Mouse (Mus musculus) limb, embryonic 11.5 days (tissue): Measurements from ENCODE around the gene Gimap4. TPM values are rescaled to one million over a fixed set of nuclear protein-coding genes. Genes with fewer than 3 reads are reported as not detected.

Experiments
- ATAC-seq: fragments of 200-750 bp; cut with Nextera tagmentation; 2 replicates; pipeline ENCODE4 v1.8.0; 2017; ENCODE audit warnings: low read depth; ENCODE audit not compliant: insufficient number of reproducible peaks, low FRiP score, low TSS enrichment
- DNase-seq: peaks from one replicate; pipeline ENCODE4 v3.0.0-alpha.2; 2015; ENCODE audit warnings: low spot score
- H3K27ac ChIP-seq: fragments of 300-500 bp; sonication (generic); replicated peaks from 2 replicates; pipeline ENCODE4 v1.5.1; 2014; ENCODE audit warnings: low read depth, mild to moderate bottlenecking, low read length
- H3K27me3 ChIP-seq: fragments of 300-500 bp; sonication (generic); 2 replicates; pipeline ENCODE4 v1.6.1; 2014; ENCODE audit warnings: mild to moderate bottlenecking, low read length, mixed read lengths; ENCODE audit not compliant: control insufficient read depth, insufficient read depth
- H3K36me3 ChIP-seq: fragments of 300-500 bp; sonication (generic); 2 replicates; pipeline ENCODE4 v1.6.1; 2014; ENCODE audit warnings: mild to moderate bottlenecking, low read length, moderate library complexity, mixed read lengths; ENCODE audit not compliant: control insufficient read depth, insufficient read depth
- H3K4me1 ChIP-seq: fragments of 300-500 bp; sonication (generic); 2 replicates; pipeline ENCODE4 v1.6.1; 2014; ENCODE audit warnings: low read length, mixed read lengths; ENCODE audit not compliant: control insufficient read depth, insufficient read depth
- H3K4me2 ChIP-seq: fragments of 300-500 bp; sonication (generic); 2 replicates; pipeline ENCODE4 v1.6.1; 2014; ENCODE audit warnings: low read depth, mild to moderate bottlenecking, moderate library complexity; ENCODE audit not compliant: severe bottlenecking
- H3K4me3 ChIP-seq: fragments of 300-500 bp; sonication (generic); 2 replicates; pipeline ENCODE4 v1.5.1; 2014; ENCODE audit warnings: low read depth, low read length
- H3K9ac ChIP-seq: fragments of 300-500 bp; sonication (generic); 2 replicates; pipeline ENCODE4 v1.6.1; 2014; ENCODE audit warnings: mild to moderate bottlenecking, low read length
- H3K9me3 ChIP-seq: fragments of 300-500 bp; sonication (generic); 2 replicates; pipeline ENCODE4 v1.6.1; 2016; ENCODE audit warnings: low read length; ENCODE audit not compliant: control insufficient read depth
- WGBS: fragments of 180-500 bp; shearing (Covaris S2); extraction: QIAGEN DNeasy Blood & Tissue Kit; methylation state at CpG from one replicate; pipeline ENCODE4 v1.1.7; 2014; 5-methylcytosine and 5-hydroxymethylcytosine counted together
- polyA plus RNA-seq: library from polyadenylated mRNA; unstranded; fragments of >200 nt; fragmentation: Nextera tagmentation; extraction: Ambion mirVana; gene quantifications from 2 replicates; pipeline ENCODE4 v1.2.1, GENCODE M21; 2014

Gene Gimap4
- polyA plus RNA-seq, 1 experiment from 2014 or later: 10.8 TPM

DNA sequence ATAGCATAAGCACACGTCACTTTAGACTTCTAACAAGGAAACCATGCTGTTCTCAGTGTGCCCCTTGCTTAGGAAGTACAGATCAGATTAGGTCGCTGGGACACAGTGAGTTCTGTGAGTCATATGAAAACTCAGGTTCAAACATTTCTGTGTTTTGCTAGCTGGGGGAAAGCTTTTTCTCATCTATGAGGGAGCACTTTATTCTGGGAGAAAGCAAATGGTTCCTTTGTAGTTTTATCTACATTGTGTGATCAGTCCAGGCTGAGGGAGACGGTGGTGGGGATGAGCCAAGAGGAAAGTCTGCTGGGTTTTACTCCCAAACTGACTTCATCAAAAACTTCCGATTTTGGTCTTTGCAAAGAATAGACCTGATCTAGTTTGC lies 38.0 kb upstream of the Gimap4 start:
- H3K36me3 ChIP-seq: no peaks in the 10 kb centered on the region
- no peak for ATAC-seq
- no peaks in the 10 kb centered on the region for H3K27me3 ChIP-seq
- H3K9me3 ChIP-seq: no peaks in the 10 kb centered on the region
- H3K4me1 ChIP-seq: no peaks in the 10 kb centered on the region
- no peak overlapping the region for H3K27ac ChIP-seq
- H3K4me2 ChIP-seq: no peak overlapping the region
- WGBS: 84% methylated on average over 4 of the region's 4 CpGs
- H3K9ac ChIP-seq: no peak overlapping the region
- no peak for DNase-seq
- no peak overlapping the region for H3K4me3 ChIP-seq

DNA sequence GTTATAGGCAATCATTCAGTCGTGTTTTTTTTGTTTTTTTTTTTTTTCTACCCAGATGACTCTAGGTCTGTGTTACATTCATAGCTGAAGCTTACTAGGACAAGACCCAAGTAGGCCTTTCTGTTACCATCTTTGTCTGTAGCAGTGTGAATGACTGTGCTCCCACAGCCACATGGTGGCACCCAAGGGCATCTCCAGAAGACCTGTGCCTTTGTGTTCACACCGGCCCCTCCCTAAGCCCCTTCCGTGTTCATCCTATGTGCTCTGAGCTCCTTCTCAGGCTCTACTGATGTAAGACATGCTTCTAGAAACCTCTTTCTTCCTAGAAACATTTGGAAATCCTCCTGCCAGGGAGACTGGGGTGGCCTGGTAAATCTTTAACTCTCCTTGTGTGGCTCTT lies 37.4 kb upstream of the Gimap4 start, which contains the start of gene Gimap8:
Gene Gimap8, plus strand, starts transcription at position 240 of the 400 bp plus-strand sequence.
- ATAC-seq (no peak), DNase-seq (no peak)
- Histone ChIP-seq H3K9me3 (no peaks in the 10 kb centered on the region), H3K27me3 (no peaks in the 10 kb centered on the region), H3K27ac (no peak within 1 kb of the TSS), H3K9ac (no peak within 1 kb of the TSS), H3K4me3 (no peak within 1 kb of the TSS), H3K36me3 (no peaks in the 10 kb centered on the region), H3K4me2 (no peak within 1 kb of the TSS), H3K4me1 (no peaks in the 10 kb centered on the region)
- 47% methylated on average over 3 of the region's 3 CpGs for WGBS

DNA sequence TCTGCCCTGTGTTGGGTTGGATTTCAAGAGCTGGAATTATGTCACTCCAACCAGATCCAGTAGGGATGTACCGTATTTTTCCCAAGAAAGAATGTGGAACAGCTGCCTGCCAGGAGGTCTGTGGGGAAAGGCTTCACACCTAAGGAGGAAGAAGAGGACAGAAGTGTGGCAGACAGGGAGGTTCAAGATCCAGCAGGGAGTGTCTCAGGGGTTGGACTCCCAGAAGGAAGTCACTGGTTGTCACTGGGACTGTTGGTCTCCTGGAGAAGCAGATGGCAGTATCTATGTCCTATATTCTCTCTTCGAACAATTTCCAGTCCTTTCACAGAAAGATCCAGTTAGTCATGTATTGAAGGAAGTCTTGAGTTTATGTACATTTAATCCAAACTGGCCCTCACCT lies 36.7 kb upstream of the Gimap4 start:
- no peak overlapping the region for H3K4me2 ChIP-seq
- no peaks in the 10 kb centered on the region for H3K36me3 ChIP-seq
- no peaks in the 10 kb centered on the region for H3K4me1 ChIP-seq
- WGBS: 83% methylated on average over 2 of the region's 2 CpGs
- no peak overlapping the region for H3K9ac ChIP-seq
- H3K9me3 ChIP-seq: no peaks in the 10 kb centered on the region
- H3K27ac ChIP-seq: no peak overlapping the region
- no peaks in the 10 kb centered on the region for H3K27me3 ChIP-seq
- H3K4me3 ChIP-seq: no peak overlapping the region
- ATAC-seq (no peak), DNase-seq (no peak)

DNA sequence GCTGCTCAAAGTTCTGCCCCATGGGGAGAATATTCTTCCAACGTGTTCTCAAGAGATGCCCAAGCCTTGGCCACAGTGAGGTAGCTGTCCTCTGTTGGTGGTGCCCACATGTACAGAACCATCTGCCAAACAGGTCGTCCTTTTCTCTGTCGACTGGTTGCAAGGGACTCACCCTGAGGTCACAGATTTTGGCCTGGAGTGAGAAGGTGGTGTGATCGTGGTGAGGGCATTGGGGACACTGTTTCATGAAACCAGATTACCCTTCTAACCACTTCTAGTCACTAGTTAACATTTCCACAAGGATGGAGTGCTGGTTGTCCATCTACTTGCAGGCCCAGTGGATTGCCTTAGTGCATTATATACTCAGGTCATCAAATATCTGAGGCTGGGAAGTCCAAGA lies 35.6 kb upstream of the Gimap4 start:
- Histone ChIP-seq H3K27me3 (no peaks in the 10 kb centered on the region), H3K4me1 (no peaks in the 10 kb centered on the region)
- 91% methylated on average over 4 of the region's 4 CpGs for WGBS

DNA sequence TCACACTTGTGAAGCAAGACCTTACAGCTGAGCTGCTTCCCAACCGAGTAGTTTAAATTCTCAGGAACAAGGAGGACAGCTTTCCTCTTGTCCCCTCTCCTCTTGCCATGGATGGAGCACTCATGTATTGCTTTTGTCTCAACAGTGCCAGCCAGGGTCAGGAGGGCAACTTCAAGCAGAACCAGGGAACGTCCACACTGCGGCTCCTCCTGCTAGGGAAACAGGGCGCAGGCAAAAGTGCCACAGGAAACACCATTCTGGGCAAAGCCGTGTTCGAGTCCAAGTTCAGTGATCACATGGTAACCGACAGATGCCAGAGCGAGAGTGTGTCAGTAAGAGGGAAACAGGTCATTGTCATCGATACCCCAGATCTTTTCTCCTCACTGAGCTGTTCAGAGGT lies 34.3 kb upstream of the Gimap4 start:
- Histone ChIP-seq H3K4me2 (no peak overlapping the region), H3K9ac (no peak overlapping the region), H3K27ac (no peak overlapping the region), H3K4me3 (no peak overlapping the region), H3K27me3 (no peaks in the 10 kb centered on the region), H3K4me1 (no peaks in the 10 kb centered on the region), H3K36me3 (no peaks in the 10 kb centered on the region), H3K9me3 (no peaks in the 10 kb centered on the region)
- DNase-seq (no peak), ATAC-seq (no peak)
- WGBS: 91% methylated on average over 9 of the region's 9 CpGs

More for the DNA sequence above, 35.6 kb upstream of the Gimap4 start:
- Histone ChIP-seq H3K27ac (no peak overlapping the region), H3K36me3 (no peaks in the 10 kb centered on the region), H3K9me3 (no peaks in the 10 kb centered on the region), H3K9ac (no peak overlapping the region), H3K4me3 (no peak overlapping the region), H3K4me2 (no peak overlapping the region)
- DNase-seq (no peak), ATAC-seq (no peak)

DNA sequence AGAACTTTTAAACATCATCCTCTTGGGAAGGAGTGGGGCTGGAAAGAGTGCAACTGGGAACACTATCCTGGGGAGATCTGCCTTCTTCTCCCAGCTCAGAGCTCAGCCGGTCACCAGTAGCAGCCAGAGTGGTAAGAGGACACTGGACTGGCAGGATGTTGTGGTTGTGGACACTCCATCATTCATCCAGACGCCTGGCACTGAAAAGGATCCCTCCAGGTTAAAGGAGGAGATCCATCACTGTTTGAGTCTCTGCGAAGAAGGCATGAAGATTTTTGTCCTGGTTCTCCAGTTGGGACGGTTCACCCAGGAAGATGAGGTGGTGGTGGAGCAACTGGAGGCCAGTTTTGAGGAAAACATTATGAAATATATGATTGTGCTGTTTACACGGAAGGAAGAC lies 25.6 kb upstream of the Gimap4 start:
- no peaks in the 10 kb centered on the region for H3K4me1 ChIP-seq
- no peak overlapping the region for H3K4me2 ChIP-seq
- H3K9me3 ChIP-seq: no peaks in the 10 kb centered on the region
- no peak for ATAC-seq
- H3K9ac ChIP-seq: no peak overlapping the region
- no peaks in the 10 kb centered on the region for H3K27me3 ChIP-seq
- no peak overlapping the region for H3K27ac ChIP-seq
- no peak overlapping the region for H3K4me3 ChIP-seq
- DNase-seq: no peak
- no peaks in the 10 kb centered on the region for H3K36me3 ChIP-seq
- WGBS: 68% methylated on average over 5 of the region's 5 CpGs

DNA sequence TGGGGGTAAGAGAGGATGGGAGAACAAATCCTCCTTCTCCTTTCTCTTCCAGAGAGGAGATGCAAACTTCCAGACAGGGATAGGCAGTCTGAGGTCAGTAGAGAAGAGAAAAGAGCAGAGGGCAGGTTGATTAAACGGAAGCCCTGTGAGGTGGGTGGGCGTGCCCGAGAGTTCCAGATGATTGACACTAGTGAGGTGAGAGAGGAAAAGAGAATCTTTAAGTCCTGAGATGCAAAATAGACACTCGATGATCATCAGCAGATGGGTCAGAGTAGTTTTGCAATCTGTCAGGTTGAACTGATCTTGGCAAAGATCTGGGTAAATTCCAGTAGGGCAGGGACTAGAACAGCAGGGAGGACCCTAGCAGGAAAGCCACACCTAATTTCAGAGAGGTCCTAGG lies 19.6 kb upstream of the Gimap4 start:
- 83% methylated on average over 4 of the region's 4 CpGs for WGBS
- DNase-seq (no peak), ATAC-seq (no peak)
- Histone ChIP-seq H3K4me2 (no peak overlapping the region), H3K27me3 (no peaks in the 10 kb centered on the region), H3K4me3 (no peak overlapping the region), H3K27ac (no peak overlapping the region), H3K9ac (no peak overlapping the region), H3K9me3 (no peaks in the 10 kb centered on the region), H3K4me1 (no peaks in the 10 kb centered on the region), H3K36me3 (no peaks in the 10 kb centered on the region)

DNA sequence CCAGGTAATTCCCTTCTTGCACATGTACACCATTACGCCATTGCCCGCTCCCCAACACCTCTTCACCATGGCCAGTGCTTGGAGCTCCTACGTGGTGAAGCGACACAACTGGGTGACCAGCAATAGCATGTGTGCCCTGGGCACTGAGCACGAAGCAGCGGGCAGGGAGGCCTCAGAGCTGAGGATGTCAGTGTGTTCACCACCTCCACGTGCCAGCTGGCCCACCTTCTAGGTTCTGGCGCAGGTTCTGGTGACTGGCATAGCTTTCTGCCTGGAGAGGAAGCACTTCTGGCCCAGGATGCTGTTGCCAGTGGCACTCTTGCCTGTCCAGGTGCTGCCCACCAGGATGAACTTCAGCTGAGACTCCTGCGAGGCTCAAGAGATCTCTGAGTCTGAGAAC lies 18.9 kb upstream of the Gimap4 start:
- Histone ChIP-seq H3K4me2 (no peak overlapping the region), H3K36me3 (no peaks in the 10 kb centered on the region), H3K4me3 (no peak overlapping the region), H3K27me3 (no peaks in the 10 kb centered on the region), H3K27ac (no peak overlapping the region), H3K9ac (no peak overlapping the region), H3K9me3 (no peaks in the 10 kb centered on the region), H3K4me1 (no peaks in the 10 kb centered on the region)
- ATAC-seq (no peak), DNase-seq (no peak)
- 92% methylated on average over 9 of the region's 9 CpGs for WGBS

DNA sequence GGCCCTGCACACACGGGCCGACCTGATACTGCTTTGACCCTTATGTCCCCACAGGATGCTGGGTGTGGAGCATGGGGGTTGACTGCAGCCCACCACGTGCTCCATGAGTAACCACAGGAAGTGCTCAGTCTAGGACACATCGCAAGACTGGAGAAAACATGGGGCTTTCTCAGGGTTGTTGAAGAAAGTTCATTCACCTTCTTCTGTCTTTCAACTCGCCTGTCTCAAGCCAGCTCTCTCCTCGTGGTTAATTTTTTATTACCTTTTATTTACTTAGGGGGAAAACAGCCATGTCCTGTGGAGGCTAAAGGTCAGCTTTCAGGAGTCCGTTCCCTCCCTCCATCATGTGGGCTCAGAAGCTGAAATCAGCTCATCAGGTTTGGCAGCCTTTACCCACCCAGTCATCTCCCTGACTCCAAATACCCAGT lies 18.2 kb upstream of the Gimap4 start:
- ATAC-seq (no peak), DNase-seq (no peak)
- Histone ChIP-seq H3K27ac (no peak overlapping the region), H3K4me2 (no peak overlapping the region), H3K4me3 (no peak overlapping the region), H3K36me3 (no peaks in the 10 kb centered on the region), H3K9me3 (no peaks in the 10 kb centered on the region), H3K9ac (no peak overlapping the region), H3K27me3 (no peaks in the 10 kb centered on the region), H3K4me1 (no peaks in the 10 kb centered on the region)
- 40% methylated on average over 7 of the region's 7 CpGs for WGBS
